Mouse (Mus musculus) embryonic facial prominence, embryonic 11.5 days (tissue): ENCODE measurements at regions not wholly inside any gene's neighbourhood (a gene's known extent, or its start where the extent isn't known, plus 50 kb on each side); places are given as distances from the start of the nearest gene placed in this dataset.

Experiments
- ATAC-seq: fragments of 200-750 bp; cut with Nextera tagmentation; replicated peaks from 2 replicates; pipeline ENCODE4 v1.8.0; 2017; ENCODE audit warnings: low read depth; ENCODE audit not compliant: insufficient number of reproducible peaks, low FRiP score, low TSS enrichment
- DNase-seq: peaks from one replicate; pipeline ENCODE4 v3.0.0-alpha.2; 2015; ENCODE audit warnings: low spot score
- H3K27ac ChIP-seq: fragments of 300-500 bp; sonication (generic); replicated peaks from 2 replicates; pipeline ENCODE4 v1.5.1; 2014; ENCODE audit warnings: mild to moderate bottlenecking, low read depth, low read length, control low read depth
- H3K27me3 ChIP-seq: fragments of 300-500 bp; sonication (generic); 2 replicates; pipeline ENCODE4 v1.6.1; 2014; ENCODE audit warnings: mild to moderate bottlenecking, low read length, moderate library complexity, mixed read lengths; ENCODE audit not compliant: control insufficient read depth, insufficient read depth
- H3K36me3 ChIP-seq: fragments of 300-500 bp; sonication (generic); replicated peaks from 2 replicates; pipeline ENCODE4 v1.6.1; 2014; ENCODE audit warnings: low read depth, mild to moderate bottlenecking, low read length, moderate library complexity, mixed read lengths; ENCODE audit not compliant: control insufficient read depth, insufficient read depth
- H3K4me1 ChIP-seq: fragments of 300-500 bp; sonication (generic); 2 replicates; pipeline ENCODE4 v1.6.1; 2014; ENCODE audit warnings: low read length, mixed read lengths; ENCODE audit not compliant: control insufficient read depth, insufficient read depth
- H3K4me2 ChIP-seq: fragments of 300-500 bp; sonication (generic); 2 replicates; pipeline ENCODE4 v1.6.1; 2014; ENCODE audit warnings: low read depth, mild to moderate bottlenecking, control low read depth, low read length, moderate library complexity
- H3K4me3 ChIP-seq: fragments of 300-500 bp; sonication (generic); 2 replicates; pipeline ENCODE4 v1.5.1; 2014; ENCODE audit warnings: low read depth, low read length, control low read depth
- H3K9ac ChIP-seq: fragments of 300-500 bp; sonication (generic); replicated peaks from 2 replicates; pipeline ENCODE4 v1.6.1; 2014; ENCODE audit warnings: mild to moderate bottlenecking, control low read depth, low read length
- H3K9me3 ChIP-seq: fragments of 300-500 bp; sonication (generic); replicated peaks from 2 replicates; pipeline ENCODE4 v1.6.1; 2016; ENCODE audit warnings: mild to moderate bottlenecking, low read length, inconsistent platforms, mixed read lengths; ENCODE audit not compliant: control insufficient read depth
- WGBS: fragments of 180-500 bp; shearing (Covaris S2); extraction: QIAGEN DNeasy Blood & Tissue Kit; methylation state at CpG from one replicate; pipeline ENCODE4 v1.1.7; 2014; 5-methylcytosine and 5-hydroxymethylcytosine counted together

DNA sequence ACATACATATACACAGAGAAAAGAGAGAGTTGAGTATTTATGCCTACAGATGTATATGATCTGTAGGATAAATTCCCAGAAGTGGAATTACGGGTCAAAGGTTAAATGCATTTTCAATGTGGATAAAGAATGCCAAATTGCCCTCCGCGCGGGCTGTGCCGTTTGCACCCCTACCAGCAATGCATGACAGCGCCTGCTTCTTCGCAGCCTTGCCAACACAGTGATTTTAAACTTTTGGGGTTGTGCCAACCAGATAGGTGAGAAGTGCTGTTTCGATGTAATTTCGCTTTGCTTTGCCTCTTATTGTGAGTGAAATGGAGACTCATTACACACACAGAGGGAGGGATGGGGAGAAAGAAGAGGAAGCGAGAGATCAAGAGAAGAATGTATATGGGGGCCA, 142.9 kb upstream of the Cmc1 start:
- H3K9me3 ChIP-seq, result no peaks in the 10 kb centered on the region
- no peaks in the 10 kb centered on the region for H3K27me3 ChIP-seq
- no peak overlapping the region for H3K4me2 ChIP-seq
- no peak overlapping the region for H3K9ac ChIP-seq
- DNase-seq, result no peak
- H3K4me3 ChIP-seq, result no peak overlapping the region
- no peaks in the 10 kb centered on the region for H3K4me1 ChIP-seq
- no peak overlapping the region for H3K27ac ChIP-seq
- ATAC-seq, result no peak
- H3K36me3 ChIP-seq, result no peaks in the 10 kb centered on the region
- WGBS, result 85% methylated on average over 10 of the region's 10 CpGs

DNA sequence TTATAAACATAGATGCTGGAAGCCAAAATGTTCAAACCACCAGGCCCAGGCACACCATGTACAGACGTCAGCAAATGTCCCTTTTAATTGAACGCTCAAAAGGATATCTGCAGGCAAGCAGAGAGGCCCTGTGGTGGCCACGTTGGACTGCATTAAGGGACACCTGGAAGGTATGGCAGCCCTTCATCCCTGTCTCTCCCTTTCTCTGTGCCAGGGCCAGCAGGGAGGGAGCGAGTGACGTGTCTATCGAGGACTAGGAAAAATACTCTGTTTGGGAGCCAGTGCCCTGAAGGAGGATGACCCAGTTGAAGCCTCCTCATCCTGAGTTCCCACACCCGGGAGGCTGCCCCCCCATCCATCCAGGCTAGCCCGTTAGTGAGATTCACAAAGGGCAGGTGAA, 144.0 kb upstream of the Cmc1 start:
- Histone ChIP-seq H3K27me3 (no peaks in the 10 kb centered on the region), H3K9me3 (no peaks in the 10 kb centered on the region), H3K4me1 (no peaks in the 10 kb centered on the region), H3K27ac (no peak overlapping the region), H3K9ac (no peak overlapping the region), H3K4me2 (no peak overlapping the region), H3K36me3 (no peaks in the 10 kb centered on the region), H3K4me3 (no peak overlapping the region)
- DNase-seq (no peak), ATAC-seq (no peak)
- WGBS, result 81% methylated on average over 8 of the region's 8 CpGs

DNA sequence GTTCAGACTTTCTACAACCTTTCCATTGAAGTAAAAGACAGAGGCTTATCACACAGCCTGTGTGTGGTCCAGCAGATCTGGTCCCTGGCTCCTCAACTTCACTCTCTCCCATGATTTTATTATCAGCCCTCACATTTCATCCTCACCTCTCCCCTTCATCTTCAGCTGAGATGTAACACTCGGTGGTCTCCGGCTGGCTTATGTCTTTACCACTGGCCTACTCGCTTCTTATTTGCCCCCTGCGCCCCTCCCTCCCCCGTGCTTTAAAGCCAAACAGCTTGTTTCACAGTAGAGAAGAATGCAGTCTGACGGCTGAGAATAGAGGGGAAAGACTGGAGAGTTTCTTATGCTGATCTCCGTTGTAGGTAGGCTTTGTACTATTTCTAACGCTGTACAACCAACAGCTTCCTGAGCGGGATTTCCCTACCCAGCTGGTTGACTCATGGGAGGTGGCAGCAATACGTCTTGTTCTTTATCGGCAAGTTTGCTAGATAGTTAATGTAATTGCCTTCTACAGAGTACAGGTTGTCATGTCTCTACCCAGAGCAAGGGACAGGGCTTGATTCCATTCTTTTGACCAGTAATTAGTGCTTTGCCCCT, 152.9 kb upstream of the Cmc1 start:
- no peak overlapping the region for H3K27ac ChIP-seq
- H3K27me3 ChIP-seq, result no peaks in the 10 kb centered on the region
- no peak overlapping the region for H3K4me2 ChIP-seq
- WGBS, result 81% methylated on average over 11 of the region's 11 CpGs
- DNase-seq, result no peak
- H3K36me3 ChIP-seq, result no peaks in the 10 kb centered on the region
- H3K9ac ChIP-seq, result no peak overlapping the region
- H3K9me3 ChIP-seq, result no peaks in the 10 kb centered on the region
- no peaks in the 10 kb centered on the region for H3K4me1 ChIP-seq
- no peak overlapping the region for H3K4me3 ChIP-seq
- no peak for ATAC-seq

DNA sequence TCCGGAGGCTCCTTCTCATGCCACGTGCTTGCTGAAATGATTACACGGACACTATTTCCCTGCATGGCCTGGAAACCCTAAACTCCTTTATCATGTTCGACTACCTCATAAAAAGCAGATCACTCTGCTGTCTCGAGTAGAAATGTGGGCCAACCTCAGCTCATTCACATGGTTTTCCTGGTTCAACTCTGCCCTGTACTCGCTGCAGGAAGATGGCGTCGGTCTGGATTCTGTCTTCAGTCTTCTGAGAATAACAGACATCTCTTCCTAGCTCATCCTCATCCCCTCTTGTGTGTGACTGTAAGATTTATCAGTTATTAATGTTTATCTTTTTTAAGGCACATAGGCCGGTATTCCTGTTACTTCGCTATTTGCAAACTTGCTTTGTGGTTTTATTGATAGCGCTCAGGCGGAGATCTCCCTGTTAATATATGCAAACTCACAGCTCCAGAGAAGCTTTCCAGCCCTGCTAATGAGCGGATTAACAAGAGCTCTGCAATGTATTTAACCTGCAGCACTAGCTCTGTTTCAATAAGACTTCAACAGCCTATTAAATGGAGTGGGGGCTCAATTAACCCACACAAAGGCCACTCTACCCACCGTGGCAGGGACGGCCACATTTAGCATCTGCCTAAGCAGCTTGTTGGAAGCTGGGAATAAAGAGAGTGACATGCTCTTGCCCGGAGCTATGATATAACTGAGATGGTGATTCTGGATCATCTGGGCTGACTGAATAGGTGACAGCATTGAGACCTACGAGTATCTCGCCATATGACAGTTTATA, 159.5 kb upstream of the Eomes start:
- ATAC-seq (peak; percentile 56; the same call in 1 of the 2 replicates), DNase-seq (no peak)
- Histone ChIP-seq H3K36me3 (no peaks in the 10 kb centered on the region), H3K9me3 (no peaks in the 10 kb centered on the region), H3K4me2 (no peak overlapping the region), H3K4me1 (no peaks in the 10 kb centered on the region), H3K27ac (no peak overlapping the region), H3K4me3 (no peak overlapping the region), H3K27me3 (no peaks in the 10 kb centered on the region), H3K9ac (no peak overlapping the region)
- WGBS, result 81% methylated on average over 18 of the region's 18 CpGs

GRCm38 (mm10) chr9:118323796-118324195, 154.2 kb upstream of the Eomes start:
- Histone ChIP-seq H3K9me3 (no peaks in the 10 kb centered on the region), H3K4me1 (no peaks in the 10 kb centered on the region), H3K4me3 (no peak overlapping the region), H3K27me3 (no peaks in the 10 kb centered on the region), H3K27ac (no peak overlapping the region), H3K4me2 (no peak overlapping the region), H3K36me3 (no peaks in the 10 kb centered on the region), H3K9ac (no peak overlapping the region)
- 39% methylated on average over 12 of the region's 12 CpGs for WGBS
- ATAC-seq (no peak), DNase-seq (no peak)

DNA sequence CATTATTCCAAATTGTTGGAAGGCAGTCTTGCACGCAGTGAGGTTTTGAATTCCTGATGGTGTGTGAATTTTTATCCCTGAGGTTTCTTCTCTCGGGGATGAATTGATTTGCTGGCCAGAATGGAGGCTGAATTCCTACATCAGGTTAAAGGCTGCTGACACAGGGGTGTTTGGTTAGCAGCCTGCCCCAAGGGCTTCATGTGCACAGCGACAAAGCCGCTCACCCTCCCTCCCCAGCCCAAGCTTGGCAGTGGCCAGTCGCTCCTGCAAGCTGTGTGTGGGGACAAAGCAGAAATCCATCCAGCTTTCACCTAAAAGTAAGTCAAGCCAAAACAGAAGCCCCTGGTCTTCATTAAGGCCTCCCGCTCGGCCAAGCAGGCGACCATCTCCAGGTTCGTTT, 151.4 kb upstream of the Eomes start:
- no peak overlapping the region for H3K4me2 ChIP-seq
- H3K4me1 ChIP-seq, result no peaks in the 10 kb centered on the region
- H3K9ac ChIP-seq, result no peak overlapping the region
- no peak overlapping the region for H3K27ac ChIP-seq
- H3K36me3 ChIP-seq, result no peaks in the 10 kb centered on the region
- ATAC-seq (no peak), DNase-seq (no peak)
- no peaks in the 10 kb centered on the region for H3K9me3 ChIP-seq
- WGBS, result 68% methylated on average over 9 of the region's 9 CpGs
- H3K27me3 ChIP-seq, result no peaks in the 10 kb centered on the region
- no peak overlapping the region for H3K4me3 ChIP-seq

GRCm38 (mm10) chr9:118327904-118328303, 150.1 kb upstream of the Eomes start:
- H3K9me3 ChIP-seq, result no peaks in the 10 kb centered on the region
- no peak overlapping the region for H3K4me3 ChIP-seq
- ATAC-seq (no peak), DNase-seq (no peak)
- H3K9ac ChIP-seq, result no peak overlapping the region
- H3K27ac ChIP-seq, result no peak overlapping the region
- no peak overlapping the region for H3K4me2 ChIP-seq
- no peaks in the 10 kb centered on the region for H3K27me3 ChIP-seq
- no peaks in the 10 kb centered on the region for H3K4me1 ChIP-seq
- WGBS, result 79% methylated on average over 6 of the region's 6 CpGs
- H3K36me3 ChIP-seq, result no peaks in the 10 kb centered on the region

DNA sequence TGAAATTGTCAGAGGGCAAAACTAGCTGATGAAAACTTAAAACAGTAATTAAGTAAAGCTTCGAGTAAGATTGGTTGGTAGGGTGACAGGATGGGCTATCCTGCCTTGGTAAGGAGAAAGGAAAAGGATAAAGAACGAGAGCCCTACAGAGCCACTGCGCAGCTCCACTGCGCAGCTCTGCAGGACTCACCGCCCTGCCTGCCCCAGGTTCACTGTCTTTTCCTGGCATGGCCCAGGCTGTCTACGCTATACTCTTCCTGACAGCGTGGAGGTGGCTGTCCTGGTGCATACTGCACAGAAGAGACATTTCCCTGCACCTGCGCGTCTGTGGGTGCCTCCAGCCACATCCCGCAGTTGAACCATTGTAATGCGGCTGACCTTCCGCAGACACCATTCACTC, 136.6 kb upstream of the Eomes start:
- H3K9me3 ChIP-seq, result no peaks in the 10 kb centered on the region
- no peaks in the 10 kb centered on the region for H3K36me3 ChIP-seq
- H3K27ac ChIP-seq, result no peak overlapping the region
- DNase-seq, result peak; percentile 13
- peak overlapping the region; percentile 28 for H3K9ac ChIP-seq
- peak overlapping the region; percentile 22; the same call in 1 of the 2 replicates for H3K4me3 ChIP-seq
- H3K4me2 ChIP-seq, result peak overlapping the region; percentile 33; the same call in 1 of the 2 replicates
- no peaks in the 10 kb centered on the region for H3K27me3 ChIP-seq
- 43% methylated on average over 12 of the region's 12 CpGs for WGBS
- no peaks in the 10 kb centered on the region for H3K4me1 ChIP-seq
- no peak for ATAC-seq
